Mouse (Mus musculus): ENCODE results near the gene Asap3.

DNA sequence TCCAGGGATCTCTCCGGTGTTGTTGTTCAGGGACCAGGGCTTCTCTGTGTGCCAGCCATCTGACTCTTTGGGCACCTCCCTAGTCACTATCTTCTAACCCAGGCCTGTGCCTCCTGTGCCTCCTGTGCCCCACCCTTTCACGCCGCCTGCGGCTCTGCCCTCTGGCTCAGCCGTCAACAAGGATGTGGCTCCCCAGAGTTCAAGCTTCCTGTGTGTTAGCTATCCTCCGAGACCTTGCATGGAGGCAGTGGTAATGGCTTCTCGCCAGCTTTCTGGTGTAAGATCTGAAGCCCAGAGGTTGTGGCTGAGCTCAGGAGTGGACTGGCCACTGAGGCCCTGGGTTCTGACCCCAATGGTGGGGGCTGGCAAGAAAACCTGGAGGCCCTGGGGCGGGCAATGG lies 16.3 kb upstream of the Asap3 start:
- no peak for TF ChIP-seq POLR2A (IDR thresholded peaks at IDR 0.05; ENCODE audit: low read depth, low read length)
- no peak for TF ChIP-seq CTCF (IDR thresholded peaks at IDR 0.05; ENCODE audit: borderline replicate concordance, insufficient read depth, low read length)

Data from embryonic fibroblast, embryonic 13.5 days (primary cell).